Mouse (Mus musculus) liver, adult 2 months (tissue): ENCODE results near the gene Lrrc23.

Experiments used
- CTCF ChIP-seq: fragments of 200-500 bp; IDR thresholded peaks from 2 replicates; pipeline ENCODE4 v1.5.1; 2011; ENCODE audit warnings: low read depth, low read length, control low read depth
- POLR2A ChIP-seq: fragments of 200-500 bp; IDR thresholded peaks from 2 replicates; pipeline ENCODE4 v1.6.1; 2011; ENCODE audit warnings: low read length, control low read depth; ENCODE audit not compliant: insufficient read depth; ENCODE audit errors: extremely low read depth

GRCm38 (mm10) chr6:124770013-124770412 lies 9.5 kb downstream of the Lrrc23 start:
- TF ChIP-seq POLR2A (no peak), CTCF (no peak)
